Mouse (Mus musculus) C2C12 (cell line): ENCODE data around the gene Irf4.

Experiments used
- CEBPB ChIP-seq: IDR thresholded peaks from one replicate; pipeline ENCODE4 v1.6.1; 2011; ENCODE audit warnings: low read depth, mild to moderate bottlenecking, control low read depth, moderate library complexity
- CTCF ChIP-seq: IDR thresholded peaks from one replicate; pipeline ENCODE4 v1.5.1; 2011; ENCODE audit not compliant: control insufficient read depth, insufficient read depth, insufficient read length
- FOSL1 ChIP-seq: IDR thresholded peaks from one replicate; pipeline ENCODE4 v1.8.0; 2011; ENCODE audit warnings: mild to moderate bottlenecking, low read length; ENCODE audit not compliant: poor library complexity, insufficient read depth, severe bottlenecking
- MAX ChIP-seq: IDR thresholded peaks from one replicate; pipeline ENCODE4 v1.6.1; 2011; ENCODE audit warnings: mild to moderate bottlenecking, control low read depth
- MYOG ChIP-seq: IDR thresholded peaks from one replicate; pipeline ENCODE4 v1.6.1; 2011; ENCODE audit not compliant: control insufficient read depth, insufficient read length; ENCODE audit errors: extremely low read depth
- USF1 ChIP-seq: IDR thresholded peaks from one replicate; pipeline ENCODE4 v1.6.1; 2011; ENCODE audit warnings: low read depth, mild to moderate bottlenecking, control low read depth, moderate library complexity

DNA sequence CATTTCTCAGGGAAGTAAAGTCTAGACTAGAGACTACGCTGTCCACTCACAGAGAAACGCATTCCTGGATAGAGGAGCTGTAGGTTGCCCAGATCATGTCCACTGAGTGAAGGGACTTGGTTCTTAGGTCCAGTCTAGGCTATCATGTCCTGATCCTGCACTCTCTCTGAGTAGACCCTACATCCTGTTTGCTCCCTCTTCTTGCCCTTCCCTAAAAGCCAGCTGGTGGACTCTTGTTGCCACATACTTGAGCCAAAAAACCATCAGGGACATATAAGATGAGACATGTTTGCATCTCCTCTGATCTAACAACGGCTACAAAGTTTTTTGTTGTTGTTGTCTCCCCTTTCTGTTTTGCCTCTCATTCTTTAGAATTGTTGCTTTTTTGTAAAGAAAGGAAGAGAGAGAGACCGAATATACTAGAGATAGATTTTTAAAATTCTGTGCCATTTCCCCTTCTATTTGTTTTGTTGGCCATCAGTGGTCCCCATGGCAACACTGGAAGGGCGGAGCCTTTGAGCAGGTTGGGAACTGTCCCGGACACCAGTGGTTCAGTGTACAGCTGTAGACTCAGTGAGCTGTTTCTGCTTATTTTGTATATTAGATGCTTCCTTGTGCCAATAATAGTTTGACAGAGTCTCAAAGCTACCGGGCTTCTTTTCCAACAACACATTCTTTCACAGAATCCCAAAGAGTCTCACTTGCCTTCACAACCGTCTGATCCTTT lies 15.2 kb downstream of the Irf4 start:
- TF ChIP-seq CTCF (no peak), MAX (no peak), USF1 (no peak), CEBPB (no peak), MYOG (no peak), FOSL1 (no peak)
